Mouse (Mus musculus) right cerebral cortex, adult 2 months (tissue): ENCODE data around the gene Ptdss2.

Experiments used
- DNase-seq, 2 experiments: peaks; one replicate each; pipeline ENCODE4 v3.0.0; 2021 to 2022; ENCODE audit warnings: low spot score in 2 of 2

Ptdss2 gene

DNA sequence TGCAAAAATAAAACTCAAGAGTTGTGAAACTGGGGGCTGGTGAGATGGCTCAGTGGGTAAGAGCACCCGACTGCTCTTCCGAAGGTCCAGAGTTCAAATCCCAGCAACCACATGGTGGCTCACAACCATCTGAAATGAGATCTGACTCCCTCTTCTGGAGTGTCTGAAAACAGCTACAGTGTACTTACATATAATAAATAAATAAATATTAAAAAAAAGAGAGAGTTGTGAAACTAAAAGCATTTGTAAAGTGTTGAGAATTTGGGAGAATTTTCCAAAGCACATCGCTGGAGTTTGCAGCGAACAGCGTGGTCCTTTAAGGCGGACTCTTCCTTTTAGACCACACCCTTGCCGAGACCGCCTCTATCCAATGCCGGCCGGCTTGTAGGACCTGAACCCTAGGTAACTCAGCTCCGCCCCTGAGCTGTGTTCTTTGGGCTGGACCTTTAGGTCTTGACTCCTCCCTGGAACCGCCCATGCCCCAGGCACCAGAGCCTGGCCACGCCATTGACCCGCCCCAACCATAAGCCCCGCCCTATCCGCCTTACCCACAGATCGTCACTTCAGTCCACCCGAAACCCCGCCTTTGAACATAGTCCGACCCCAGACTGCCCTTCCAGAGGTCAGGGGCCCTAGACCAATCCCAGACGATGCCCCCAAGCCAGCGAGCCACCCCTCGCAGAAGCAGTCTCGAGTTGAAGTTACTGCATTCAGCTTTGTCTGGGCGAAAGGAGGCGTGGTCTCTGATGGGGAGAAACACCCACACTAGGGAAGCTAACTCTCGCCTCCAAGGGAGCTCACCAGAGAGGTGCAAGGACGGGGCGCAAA is 721 bp downstream of the Ptdss2 start:
- peak; percentile 87 for DNase-seq

DNA sequence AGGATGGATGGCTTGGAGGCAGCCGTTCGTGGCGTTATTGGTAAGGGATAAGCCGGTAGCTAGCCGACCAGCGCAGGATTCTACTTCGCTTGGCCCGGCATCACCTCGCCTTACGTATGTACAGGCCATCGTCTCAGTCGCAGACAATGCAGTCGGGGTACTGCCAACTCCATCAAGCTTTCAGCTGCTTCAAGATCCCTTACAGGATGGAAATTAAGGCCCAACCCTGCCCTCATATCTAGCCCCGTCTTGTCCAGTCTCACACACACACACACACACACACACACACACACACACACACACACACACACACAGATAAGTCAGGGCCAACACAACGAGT is 1.3 kb downstream of the Ptdss2 start:
- DNase-seq = no peak

- peak; percentile 91 to 94 for DNase-seq
Measured at GRCm38 (mm10) chr7:141131024-141131820, 9.0 kb downstream of the Ptdss2 start.

GRCm38 (mm10) chr7:141131904-141132755 is 9.9 kb downstream of the Ptdss2 start:
- DNase-seq = no peak

DNA sequence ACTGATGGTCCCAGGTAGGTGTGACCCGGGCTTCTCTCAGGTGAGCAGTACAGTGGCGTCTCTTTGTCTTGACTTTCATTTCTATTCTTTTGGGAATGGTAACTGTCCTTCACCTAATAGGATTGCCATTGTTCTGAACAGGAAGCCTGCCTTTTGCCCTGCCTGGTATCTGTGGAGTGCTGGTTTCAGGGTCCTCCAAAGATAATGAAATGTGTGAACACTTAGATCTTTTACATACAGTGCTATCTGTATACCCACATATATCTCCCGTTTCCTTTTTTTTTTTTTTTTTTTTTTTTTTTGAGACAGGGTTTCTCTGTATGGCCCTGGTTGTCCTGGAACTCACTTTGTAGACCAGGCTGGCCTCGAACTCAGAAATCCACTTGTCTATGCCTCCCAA is 19.1 kb downstream of the Ptdss2 start:
- DNase-seq = no peak

- DNase-seq = no peak
Measured at GRCm38 (mm10) chr7:141143112-141143511, 20.9 kb downstream of the Ptdss2 start.

- no peak for DNase-seq
Measured at GRCm38 (mm10) chr7:141143861-141144260, 21.7 kb downstream of the Ptdss2 start.

GRCm38 (mm10) chr7:141144650-141145049 is 22.5 kb downstream of the Ptdss2 start:
- DNase-seq = no peak

- no peak for DNase-seq
Measured at GRCm38 (mm10) chr7:141145403-141145802, 23.2 kb downstream of the Ptdss2 start.

DNA sequence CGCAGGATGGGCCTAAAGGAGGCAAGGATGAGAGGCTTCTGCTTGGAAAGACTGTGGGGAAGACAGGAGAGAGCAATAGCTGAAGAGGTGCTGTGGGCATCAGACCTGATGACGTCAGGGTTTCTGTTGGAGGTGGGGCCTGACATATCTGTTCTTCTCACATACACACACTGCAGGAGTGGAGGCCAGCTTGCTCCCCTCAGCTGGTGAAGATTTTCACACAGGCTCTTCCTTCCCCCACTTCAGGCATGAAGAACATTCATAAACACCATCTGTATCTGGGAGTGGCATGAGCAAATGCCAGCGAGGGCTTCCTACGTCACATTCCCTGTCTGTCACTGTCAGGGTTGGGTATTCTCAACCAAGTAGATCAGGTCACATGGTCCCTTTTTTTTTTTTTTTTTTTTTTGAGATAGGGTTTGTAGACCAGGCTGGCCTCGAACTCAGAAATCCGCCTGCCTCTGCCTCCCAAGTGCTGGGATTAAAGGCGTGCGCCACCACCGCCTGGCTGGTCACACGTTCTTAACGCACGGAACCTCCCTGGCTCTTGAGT is 23.9 kb downstream of the Ptdss2 start:
- DNase-seq = no peak

DNA sequence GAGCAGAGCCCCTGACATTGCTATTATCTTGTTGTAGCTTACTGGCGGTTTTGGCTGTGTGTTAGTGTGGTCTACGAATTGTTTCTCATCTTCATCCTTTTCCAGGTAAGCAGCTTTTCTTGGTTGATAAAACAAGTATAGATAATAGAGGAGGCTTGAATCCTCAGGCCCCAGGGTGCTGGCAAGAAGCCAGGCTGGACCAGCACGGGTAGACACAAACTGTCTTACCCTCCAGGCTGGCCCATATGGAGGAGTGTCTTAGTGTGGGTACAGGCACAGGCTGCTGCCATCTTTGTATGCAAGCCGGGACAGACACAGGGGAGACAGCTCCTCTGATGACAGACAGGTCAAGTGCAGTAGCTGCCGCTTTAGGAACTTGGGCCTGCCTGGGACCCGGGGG is 24.9 kb downstream of the Ptdss2 start:
- no peak for DNase-seq

- DNase-seq = no peak
Measured at GRCm38 (mm10) chr7:141148639-141149038, 26.5 kb downstream of the Ptdss2 start.

DNA sequence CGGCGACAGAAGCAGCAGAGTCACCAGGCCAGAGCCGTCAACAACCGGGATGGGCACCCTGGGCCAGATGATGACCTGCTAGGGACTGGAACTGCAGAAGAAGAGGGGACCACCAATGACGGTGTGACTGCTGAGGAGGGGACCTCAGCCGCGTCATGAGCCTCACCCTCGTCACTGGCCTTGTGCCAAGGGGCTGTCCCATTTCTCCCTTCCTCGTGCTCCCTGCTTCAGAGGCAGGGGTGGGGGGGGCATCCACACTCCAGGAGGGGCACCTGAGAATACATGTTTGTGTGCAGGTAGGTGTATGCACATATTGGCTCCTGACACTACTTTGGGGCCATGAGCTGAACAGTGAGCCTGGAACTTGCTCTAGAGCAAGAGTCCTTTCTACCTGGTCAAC is 33.2 kb downstream of the Ptdss2 start:
- no peak for DNase-seq

DNA sequence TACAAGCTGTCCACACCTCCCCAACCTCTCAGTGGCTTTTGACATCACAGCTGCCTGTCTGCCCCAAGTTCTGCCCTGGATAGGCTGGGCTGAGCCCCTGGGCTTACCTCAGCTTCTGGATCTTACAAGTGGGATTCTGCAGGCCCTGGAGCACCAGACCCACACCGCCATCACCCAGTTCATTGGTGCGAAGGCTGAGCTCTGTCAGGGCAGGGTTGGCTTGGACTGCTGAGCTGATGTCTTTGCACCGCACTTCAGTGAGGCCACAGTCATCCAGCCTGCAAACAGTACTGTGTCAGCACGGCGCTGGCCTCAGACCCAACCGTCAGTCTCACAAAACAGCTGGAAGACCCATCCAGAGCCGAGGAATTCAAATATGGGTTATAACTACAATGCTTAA is 42.2 kb downstream of the Ptdss2 start:
- no peak for DNase-seq

DNA sequence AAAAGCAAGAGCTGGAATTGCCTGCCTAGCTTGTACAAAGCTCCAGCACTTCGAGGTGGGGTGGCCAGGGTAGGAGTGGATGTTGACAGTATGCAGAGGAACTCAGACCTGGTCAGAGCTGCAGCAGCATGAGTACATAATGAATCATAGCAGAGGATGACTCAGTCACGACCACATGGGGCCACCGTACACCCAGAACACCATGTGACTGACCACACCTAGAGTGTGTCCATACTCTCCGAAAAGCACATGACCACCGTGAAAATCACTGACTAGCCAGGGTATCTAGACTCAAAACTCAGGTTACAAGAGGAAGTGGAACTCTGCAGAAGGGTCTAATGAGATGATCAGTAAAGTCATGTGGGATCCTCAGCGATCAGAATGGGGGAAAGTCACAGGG is 42.7 kb downstream of the Ptdss2 start:
- peak; percentile 17 to 42 for DNase-seq

DNA sequence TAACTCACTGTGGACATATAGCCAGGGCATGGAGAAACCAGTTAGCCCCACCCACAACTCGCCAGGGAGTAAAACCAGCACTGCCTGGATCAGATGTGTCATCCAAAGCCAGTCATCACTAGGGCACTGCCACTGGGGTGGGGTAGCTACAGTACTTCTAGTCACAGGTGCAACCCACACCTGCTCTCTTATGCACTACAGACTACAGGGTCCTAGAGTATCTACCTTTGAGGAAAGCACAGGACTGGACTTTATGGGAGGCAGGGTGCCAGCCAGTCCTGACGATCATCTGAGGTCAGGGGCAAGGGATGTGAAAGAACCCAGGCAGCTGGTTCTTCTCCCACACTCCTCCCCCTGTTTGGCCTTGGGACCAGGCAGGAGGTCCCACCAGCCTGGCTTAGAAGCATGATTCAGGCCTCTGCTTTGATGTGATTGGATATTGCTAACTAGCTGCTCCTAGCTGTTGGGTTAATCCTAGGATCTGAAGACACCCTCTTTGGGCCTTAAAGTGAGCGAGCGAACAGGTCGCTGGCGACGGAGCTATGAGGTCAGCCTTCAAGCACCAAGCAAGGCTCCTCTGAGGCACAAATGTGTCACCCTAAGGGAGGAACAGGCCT is 45.8 kb downstream of the Ptdss2 start:
- DNase-seq = peak in 1 of 2 experiments; percentile 29

- DNase-seq = peak; percentile 65
Measured at GRCm38 (mm10) chr7:141168518-141168953, 46.4 kb downstream of the Ptdss2 start.

DNA sequence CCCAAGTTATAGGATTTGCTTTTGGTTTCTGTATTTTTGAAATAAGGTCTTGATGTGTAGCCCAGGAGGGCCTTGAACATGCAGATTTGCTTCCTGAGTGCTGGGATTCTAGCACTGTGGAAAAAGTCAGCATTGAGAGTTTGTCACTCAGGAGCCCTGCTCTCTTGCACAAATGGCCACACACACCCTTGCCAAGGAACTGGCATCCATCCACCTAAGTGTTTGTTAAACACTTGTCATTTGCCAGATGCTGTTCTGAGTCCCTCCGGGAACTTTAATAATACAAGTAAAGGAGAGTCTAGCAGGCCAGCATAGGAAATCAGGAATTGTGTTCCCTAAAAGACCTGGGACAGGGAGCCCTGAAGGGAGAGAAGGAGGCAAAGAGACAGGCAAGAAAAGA is 47.1 kb downstream of the Ptdss2 start:
- DNase-seq = no peak

DNA sequence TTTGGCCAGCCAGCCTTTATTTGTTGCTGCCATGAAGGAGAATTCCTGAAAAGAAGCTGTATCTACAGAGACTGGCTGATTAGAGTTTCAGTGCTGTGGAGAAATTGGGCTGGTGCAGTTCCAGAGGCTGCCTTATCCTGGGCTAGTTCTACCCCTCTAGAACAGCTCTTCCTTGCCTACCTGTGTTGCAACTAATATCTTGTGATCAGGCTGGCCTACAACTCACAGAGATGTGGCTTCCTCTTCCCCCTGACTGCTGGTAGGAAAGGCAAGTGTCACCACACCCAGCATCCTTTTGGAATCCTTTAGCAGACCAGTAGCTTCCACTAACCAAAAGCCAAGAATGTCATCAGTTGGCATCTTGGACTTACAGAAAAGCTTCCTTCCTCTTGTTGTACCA is 47.7 kb downstream of the Ptdss2 start:
- no peak for DNase-seq

- peak; percentile 93 to 95 for DNase-seq
Measured at GRCm38 (mm10) chr7:141172116-141173006, 50.2 kb downstream of the Ptdss2 start, which contains the start of gene Rnh1. Gene Rnh1, minus strand, starts transcription at chr7:141172857.
